Mouse (Mus musculus): Measurements from ENCODE around the gene Mindy4. TPM values are rescaled to one million over a fixed set of nuclear protein-coding genes. Genes with fewer than 3 reads are reported as not detected.

The Mindy4 gene
- polyA plus RNA-seq, 1 experiment, result 1.0 TPM

- H3K27ac ChIP-seq (ENCODE audit: insufficient read depth, low read length), result no peak overlapping the region; the same call in 1 of the 2 replicates
- no peaks in the 10 kb centered on the region for H3K36me3 ChIP-seq (ENCODE audit: control insufficient read depth, insufficient read depth, low read length)
- TF ChIP-seq POLR2A (IDR thresholded peaks at IDR 0.05; ENCODE audit: low read depth, low read length), result no peak
- TF ChIP-seq CTCF (IDR thresholded peaks at IDR 0.05; ENCODE audit: extremely low read depth, insufficient read depth, insufficient read length, insufficient replicate concordance), result no peak
- 70% methylated on average over 5 of the region's 5 CpGs for WGBS
- no peak overlapping the region for H3K4me3 ChIP-seq (ENCODE audit: extremely low read depth, insufficient read depth, insufficient read length)
- no peaks in the 10 kb centered on the region for H3K27me3 ChIP-seq (ENCODE audit: control insufficient read depth, insufficient read depth, low read length)
- no peak for DNase-seq (ENCODE audit: low read depth in 1 of 2, low spot score in 2 of 2)
- no peaks in the 10 kb centered on the region for H3K4me1 ChIP-seq (ENCODE audit: control insufficient read depth, insufficient read depth, insufficient read length)
Observed at GRCm38 (mm10) chr6:55241479-55241878, 38.3 kb downstream of the Mindy4 start.

DNA sequence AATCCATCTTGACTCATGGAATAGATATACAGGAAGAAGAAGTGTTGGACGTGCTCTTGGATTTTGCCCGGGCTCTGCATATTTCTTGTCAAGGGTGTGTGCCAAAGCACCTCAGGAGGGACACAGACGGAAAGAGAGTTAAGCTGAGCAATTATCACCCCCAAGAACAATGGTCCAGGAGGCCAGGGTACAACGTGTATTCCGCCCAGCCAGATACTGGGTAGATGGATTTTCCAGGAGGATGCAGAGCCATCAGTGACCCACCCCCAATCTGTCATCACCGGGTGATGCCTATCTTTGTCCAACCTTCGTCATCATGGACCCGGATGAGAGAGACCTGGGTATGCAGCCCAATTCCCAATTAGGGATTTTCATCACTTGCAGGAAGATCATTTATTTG lies 42.5 kb downstream of the Mindy4 start:
- no peaks in the 10 kb centered on the region for H3K27me3 ChIP-seq (ENCODE audit: control insufficient read depth, insufficient read depth, low read length)
- TF ChIP-seq POLR2A (IDR thresholded peaks at IDR 0.05; ENCODE audit: low read depth, low read length) (no peak), CTCF (IDR thresholded peaks at IDR 0.05; ENCODE audit: extremely low read depth, insufficient read depth, insufficient read length, insufficient replicate concordance) (no peak)
- WGBS, result 93% methylated on average over 8 of the region's 8 CpGs
- DNase-seq (ENCODE audit: low read depth in 1 of 2, low spot score in 2 of 2), result no peak
- H3K27ac ChIP-seq (ENCODE audit: insufficient read depth, low read length), result no peak overlapping the region
- H3K4me1 ChIP-seq (ENCODE audit: control insufficient read depth, insufficient read depth, insufficient read length), result no peaks in the 10 kb centered on the region
- no peak overlapping the region for H3K4me3 ChIP-seq (ENCODE audit: extremely low read depth, insufficient read depth, insufficient read length)
- H3K36me3 ChIP-seq (ENCODE audit: control insufficient read depth, insufficient read depth, low read length), result no peaks in the 10 kb centered on the region

GRCm38 (mm10) chr6:55246441-55246840 lies 43.3 kb downstream of the Mindy4 start:
- 61% methylated on average over 7 of the region's 7 CpGs for WGBS

DNA sequence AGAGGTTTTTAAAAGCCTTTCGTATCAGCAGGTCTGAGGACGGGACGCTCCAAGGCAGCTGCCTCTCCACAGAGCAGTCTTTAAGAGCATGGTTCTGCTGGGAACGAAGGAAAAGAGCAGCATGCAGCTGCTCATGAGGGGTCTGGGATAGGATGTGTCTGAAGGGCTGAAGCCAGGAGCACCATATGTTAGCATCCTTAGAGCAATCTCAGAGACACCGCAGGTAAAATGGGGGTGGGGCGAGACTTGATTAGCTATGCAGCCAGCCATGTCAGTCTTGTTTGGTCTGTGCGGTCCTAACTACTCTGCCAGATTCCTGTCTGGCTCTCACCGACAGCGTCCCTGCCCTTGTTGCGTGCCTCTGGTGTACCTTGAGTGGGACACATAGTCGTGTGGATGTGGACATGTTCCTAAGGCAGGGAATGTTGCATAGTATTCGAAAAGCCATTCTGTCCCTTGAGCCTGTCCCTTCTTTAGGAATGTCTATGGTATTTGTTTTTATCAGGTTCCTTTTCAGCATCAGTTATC lies 43.8 kb downstream of the Mindy4 start:
- TF ChIP-seq POLR2A (IDR thresholded peaks at IDR 0.05; ENCODE audit: low read depth, low read length) (no peak), CTCF (IDR thresholded peaks at IDR 0.05; ENCODE audit: extremely low read depth, insufficient read depth, insufficient read length, insufficient replicate concordance) (no peak)
- H3K4me3 ChIP-seq (ENCODE audit: extremely low read depth, insufficient read depth, insufficient read length), result no peak overlapping the region
- 94% methylated on average over 12 of the region's 12 CpGs for whole genome bisulfite sequencing

More at GRCm38 (mm10) chr6:55246441-55246840, 43.3 kb downstream of the Mindy4 start:
- Histone ChIP-seq H3K4me3 (ENCODE audit: extremely low read depth, insufficient read depth, insufficient read length) (no peak overlapping the region), H3K36me3 (ENCODE audit: control insufficient read depth, insufficient read depth, low read length) (no peaks in the 10 kb centered on the region), H3K27me3 (ENCODE audit: control insufficient read depth, insufficient read depth, low read length) (no peaks in the 10 kb centered on the region), H3K4me1 (ENCODE audit: control insufficient read depth, insufficient read depth, insufficient read length) (no peaks in the 10 kb centered on the region), H3K27ac (ENCODE audit: insufficient read depth, low read length) (no peak overlapping the region)
- TF ChIP-seq CTCF (IDR thresholded peaks at IDR 0.05; ENCODE audit: extremely low read depth, insufficient read depth, insufficient read length, insufficient replicate concordance) (no peak), POLR2A (IDR thresholded peaks at IDR 0.05; ENCODE audit: low read depth, low read length) (no peak)
- DNase-seq (ENCODE audit: low read depth in 1 of 2, low spot score in 2 of 2), result no peak

GRCm38 (mm10) chr6:55249263-55249662 lies 46.1 kb downstream of the Mindy4 start:
- H3K4me3 ChIP-seq (ENCODE audit: extremely low read depth, insufficient read depth, insufficient read length), result no peak overlapping the region
- no peak for DNase-seq (ENCODE audit: low read depth in 1 of 2, low spot score in 2 of 2)
- no peak overlapping the region for H3K27ac ChIP-seq (ENCODE audit: insufficient read depth, low read length)
- whole genome bisulfite sequencing, result 90% methylated on average over 9 of the region's 9 CpGs
- H3K36me3 ChIP-seq (ENCODE audit: control insufficient read depth, insufficient read depth, low read length), result no peaks in the 10 kb centered on the region
- H3K4me1 ChIP-seq (ENCODE audit: control insufficient read depth, insufficient read depth, insufficient read length), result no peaks in the 10 kb centered on the region
- TF ChIP-seq POLR2A (IDR thresholded peaks at IDR 0.05; ENCODE audit: low read depth, low read length) (no peak), CTCF (IDR thresholded peaks at IDR 0.05; ENCODE audit: extremely low read depth, insufficient read depth, insufficient read length, insufficient replicate concordance) (no peak)
- H3K27me3 ChIP-seq (ENCODE audit: control insufficient read depth, insufficient read depth, low read length), result no peaks in the 10 kb centered on the region

More for the DNA sequence above, 43.8 kb downstream of the Mindy4 start:
- no peak for DNase-seq (ENCODE audit: low read depth in 1 of 2, low spot score in 2 of 2)
- no peak overlapping the region for H3K27ac ChIP-seq (ENCODE audit: insufficient read depth, low read length)
- no peaks in the 10 kb centered on the region for H3K4me1 ChIP-seq (ENCODE audit: control insufficient read depth, insufficient read depth, insufficient read length)
- no peaks in the 10 kb centered on the region for H3K36me3 ChIP-seq (ENCODE audit: control insufficient read depth, insufficient read depth, low read length)
- H3K27me3 ChIP-seq (ENCODE audit: control insufficient read depth, insufficient read depth, low read length), result no peaks in the 10 kb centered on the region

GRCm38 (mm10) chr6:55250809-55251208 lies 47.6 kb downstream of the Mindy4 start:
- Histone ChIP-seq H3K36me3 (ENCODE audit: control insufficient read depth, insufficient read depth, low read length) (no peaks in the 10 kb centered on the region), H3K4me3 (ENCODE audit: extremely low read depth, insufficient read depth, insufficient read length) (no peak overlapping the region), H3K4me1 (ENCODE audit: control insufficient read depth, insufficient read depth, insufficient read length) (no peaks in the 10 kb centered on the region), H3K27me3 (ENCODE audit: control insufficient read depth, insufficient read depth, low read length) (no peaks in the 10 kb centered on the region), H3K27ac (ENCODE audit: insufficient read depth, low read length) (no peak overlapping the region)
- TF ChIP-seq CTCF (IDR thresholded peaks at IDR 0.05; ENCODE audit: extremely low read depth, insufficient read depth, insufficient read length, insufficient replicate concordance) (no peak), POLR2A (IDR thresholded peaks at IDR 0.05; ENCODE audit: low read depth, low read length) (no peak)
- DNase-seq (ENCODE audit: low read depth in 1 of 2, low spot score in 2 of 2), result no peak
- WGBS, result 90% methylated on average over 11 of the region's 11 CpGs

DNA sequence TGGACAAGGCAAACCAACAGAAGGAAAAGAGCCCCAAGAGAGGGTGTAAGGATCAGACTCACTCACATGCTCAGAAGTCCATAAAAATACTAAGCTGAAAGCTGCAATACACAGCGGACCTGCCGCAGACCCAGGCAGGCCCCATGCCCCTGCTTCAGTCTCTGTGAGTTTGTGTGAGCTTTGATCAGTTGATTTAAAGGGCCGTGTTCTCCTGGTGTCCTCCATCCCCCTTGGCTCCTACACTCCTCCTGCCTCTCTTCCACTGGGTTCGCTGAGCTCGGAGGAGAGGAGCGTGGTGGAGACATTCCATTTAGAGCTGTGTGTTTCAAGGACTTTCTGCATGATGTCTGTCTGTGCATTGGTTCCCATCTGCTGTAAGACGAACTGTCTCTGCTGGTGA lies 48.4 kb downstream of the Mindy4 start:
- TF ChIP-seq CTCF (IDR thresholded peaks at IDR 0.05; ENCODE audit: extremely low read depth, insufficient read depth, insufficient read length, insufficient replicate concordance), result no peak
- no peak for TF ChIP-seq POLR2A (IDR thresholded peaks at IDR 0.05; ENCODE audit: low read depth, low read length)
- no peak for DNase-seq (ENCODE audit: low read depth in 1 of 2, low spot score in 2 of 2)
- no peak overlapping the region for H3K27ac ChIP-seq (ENCODE audit: insufficient read depth, low read length)
- no peaks in the 10 kb centered on the region for H3K27me3 ChIP-seq (ENCODE audit: control insufficient read depth, insufficient read depth, low read length)
- WGBS, result 95% methylated on average over 7 of the region's 7 CpGs
- no peaks in the 10 kb centered on the region for H3K4me1 ChIP-seq (ENCODE audit: control insufficient read depth, insufficient read depth, insufficient read length)
- H3K4me3 ChIP-seq (ENCODE audit: extremely low read depth, insufficient read depth, insufficient read length), result no peak overlapping the region
- no peaks in the 10 kb centered on the region for H3K36me3 ChIP-seq (ENCODE audit: control insufficient read depth, insufficient read depth, low read length)
